Mouse (Mus musculus) urinary bladder, postnatal 25 days (tissue): ENCODE measurements around the gene Palm2.
"Not testable (repeated sequence)": the region's sequence is repeated elsewhere in the genome, so short reads cannot be mapped to it uniquely, and the experiment has no call there.

Source experiments
- DNase-seq: peaks from one replicate; pipeline ENCODE4 v3.0.0; 2022; ENCODE audit warnings: low spot score

The Palm2 gene

DNA sequence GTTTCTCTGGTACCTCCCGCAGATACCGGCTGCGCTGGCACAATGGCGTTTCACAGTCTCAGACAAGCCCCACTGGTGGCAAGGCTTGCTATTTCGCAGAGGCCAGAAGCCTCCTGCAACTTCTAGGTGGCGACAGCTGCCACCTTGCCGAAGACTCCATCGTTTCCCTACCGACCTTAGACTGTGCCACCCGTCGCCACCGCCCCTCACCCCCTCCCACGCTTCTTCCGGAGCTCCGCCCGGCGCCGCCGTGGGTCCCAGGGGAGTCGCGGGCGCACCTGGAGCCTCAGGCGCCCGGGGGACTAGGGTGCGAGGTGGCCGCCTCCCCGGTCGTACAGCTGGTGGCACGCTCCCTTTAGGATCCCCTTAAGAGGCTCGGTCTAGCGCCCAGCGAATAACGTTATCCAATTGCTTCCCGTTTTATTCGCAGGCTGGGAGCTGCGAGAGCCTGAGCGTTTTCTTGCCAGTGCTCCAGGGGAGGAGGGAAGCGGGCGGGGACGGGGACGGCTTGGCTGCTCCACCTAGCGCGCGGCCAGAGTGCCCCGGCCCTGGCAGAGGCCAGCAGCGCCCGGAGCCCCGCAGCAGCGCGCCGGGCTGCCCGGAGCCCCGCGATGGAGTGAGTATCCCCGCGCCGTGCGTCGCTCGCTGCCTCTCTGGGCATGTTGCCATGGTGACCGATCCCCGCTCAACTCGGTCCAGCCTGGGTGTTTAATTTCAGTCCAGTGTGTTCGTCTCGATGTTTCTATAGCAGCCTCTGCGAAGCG, at the start of gene Palm2:
Gene Palm2, plus strand, starts transcription at position 307 of the 764 bp plus-strand sequence.
- peak; percentile 33 for DNase-seq

DNA sequence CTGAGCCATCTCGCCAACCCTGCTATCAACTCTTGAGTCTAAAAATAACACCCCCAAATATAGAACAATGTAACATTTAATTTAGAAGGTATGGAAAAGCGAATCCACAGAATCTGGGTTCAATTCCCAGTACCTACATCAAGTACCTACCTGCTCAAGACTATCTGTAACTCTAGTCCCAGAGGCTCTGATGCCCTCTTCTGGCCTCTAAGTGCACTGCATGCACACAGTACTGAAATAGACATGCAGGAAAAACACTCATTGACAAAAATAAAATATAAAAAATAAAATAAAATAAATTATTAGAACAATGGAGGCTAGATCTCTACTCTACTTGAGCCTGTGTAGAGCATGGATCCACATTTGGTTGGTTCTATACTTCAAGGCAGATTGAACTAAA, 49.7 kb upstream of the Palm2 start:
- DNase-seq: no peak

DNA sequence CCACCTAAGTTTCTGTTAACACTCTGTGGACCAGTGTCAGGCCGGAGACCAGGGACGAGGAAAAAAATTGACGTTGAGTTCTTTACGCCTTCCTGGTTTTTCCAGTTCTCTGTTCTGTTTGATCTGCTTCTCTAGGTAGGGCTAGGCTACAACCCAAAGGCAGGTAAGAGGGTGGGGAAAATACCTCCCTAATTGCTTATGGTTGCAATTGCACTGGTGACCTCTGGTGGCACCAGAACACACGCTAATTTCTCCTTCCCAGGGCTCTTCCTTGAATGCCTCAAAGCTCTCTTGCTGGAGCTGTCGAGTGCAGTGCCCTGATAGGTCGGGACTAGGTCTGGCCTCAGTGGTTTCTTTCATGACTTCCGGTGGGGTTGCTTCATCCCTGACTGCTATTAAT, 42.9 kb upstream of the Palm2 start:
- DNase-seq: no peak

DNA sequence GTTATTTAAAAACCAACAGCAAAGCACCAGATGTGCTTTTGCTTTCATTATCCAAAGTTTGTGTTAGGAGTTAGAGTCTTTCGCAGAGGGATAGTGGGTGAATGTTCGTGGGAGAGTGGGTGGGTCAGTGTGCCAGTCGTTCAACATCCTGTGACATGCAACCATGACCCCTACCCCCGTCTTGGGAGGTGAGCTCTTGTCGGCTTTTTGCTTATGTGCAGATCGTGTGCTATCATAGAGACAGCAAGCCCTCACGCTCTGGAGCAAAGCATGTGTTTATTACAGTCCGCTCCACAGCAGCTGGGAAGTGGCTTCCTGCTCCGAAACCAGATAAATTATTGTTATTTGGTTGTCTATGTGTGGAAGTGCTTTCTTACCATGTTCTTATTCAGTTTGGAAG, 37.6 kb upstream of the Palm2 start:
- DNase-seq: no peak

DNA sequence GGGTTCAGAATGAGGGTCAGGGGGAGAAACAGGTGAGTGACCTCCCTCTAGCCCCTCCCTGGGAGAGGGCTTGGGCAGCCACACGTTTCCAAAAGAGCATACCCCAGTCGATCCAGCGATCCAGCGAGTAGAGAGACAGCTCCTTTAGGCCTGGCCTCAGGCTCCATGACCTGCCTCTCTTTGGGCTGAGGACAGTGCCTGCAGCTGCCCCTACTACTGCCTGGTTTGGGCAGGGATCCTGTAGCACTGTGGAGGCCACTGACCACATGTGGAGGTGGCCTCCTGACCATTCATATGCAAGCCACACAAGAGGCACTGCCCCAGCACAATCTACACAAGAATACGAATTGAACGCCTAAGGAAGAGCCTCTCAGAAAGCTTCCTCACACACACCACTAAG, 21.7 kb upstream of the Palm2 start:
- DNase-seq: not testable (repeated sequence)

DNA sequence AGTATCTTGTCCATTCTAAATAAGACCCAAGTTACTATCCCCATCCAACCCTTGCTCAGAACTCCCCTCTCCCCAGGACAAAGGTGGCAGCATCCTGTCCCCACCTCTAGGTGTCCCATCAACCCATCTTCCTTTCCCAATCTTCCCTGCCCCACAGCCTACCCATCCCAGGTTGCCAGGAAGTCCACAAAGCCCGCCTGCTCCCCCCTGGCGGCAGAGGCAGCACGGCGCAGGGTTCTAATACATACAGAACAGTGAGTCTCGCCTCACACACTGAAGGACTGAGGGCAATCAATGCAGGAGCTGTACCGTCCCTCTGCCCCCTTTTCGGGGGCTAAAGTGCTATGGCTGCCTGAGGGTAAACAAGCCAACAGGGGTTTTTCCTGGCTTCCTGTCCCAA, 21.0 kb upstream of the Palm2 start:
- no peak for DNase-seq

DNA sequence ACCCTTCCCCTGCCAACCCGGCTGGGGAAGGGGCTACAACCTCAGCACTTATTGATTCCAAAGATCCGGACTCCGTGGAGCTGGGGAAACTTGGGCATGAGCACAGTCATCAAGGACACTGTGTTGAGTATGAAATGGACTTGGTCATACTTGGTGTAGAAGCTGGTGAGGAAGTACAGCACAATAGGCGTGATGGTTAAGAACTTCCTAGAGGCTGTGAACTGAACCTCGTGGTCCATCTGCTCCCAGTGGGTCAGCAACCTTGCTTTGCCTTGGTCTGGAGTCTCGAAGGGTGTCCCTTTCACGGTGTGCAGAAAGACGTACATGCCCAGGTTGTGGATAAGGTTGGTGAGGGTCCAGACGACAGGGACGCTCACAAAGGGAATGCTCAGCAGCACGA, 20.4 kb upstream of the Palm2 start:
- not testable (repeated sequence) for DNase-seq

DNA sequence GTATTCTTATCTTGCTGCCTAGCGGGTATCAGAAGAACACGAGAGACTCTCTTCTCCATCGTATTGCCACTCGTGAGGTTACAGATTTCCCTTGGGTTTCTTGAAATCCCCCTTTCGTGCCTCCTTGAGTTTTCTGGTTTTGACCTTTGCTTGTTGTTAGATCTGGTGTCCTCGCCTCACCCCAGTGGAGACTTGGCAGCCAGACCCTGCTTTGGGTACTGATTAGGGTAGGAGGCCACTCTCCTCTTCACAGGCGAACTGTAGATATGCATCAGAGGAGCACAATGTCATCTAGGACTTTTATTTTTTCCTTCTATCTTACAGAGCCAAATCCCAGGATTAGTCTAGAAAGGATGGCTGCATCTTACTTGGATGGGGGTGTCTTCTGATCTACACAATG, 10.0 kb upstream of the Palm2 start:
- DNase-seq: no peak

DNA sequence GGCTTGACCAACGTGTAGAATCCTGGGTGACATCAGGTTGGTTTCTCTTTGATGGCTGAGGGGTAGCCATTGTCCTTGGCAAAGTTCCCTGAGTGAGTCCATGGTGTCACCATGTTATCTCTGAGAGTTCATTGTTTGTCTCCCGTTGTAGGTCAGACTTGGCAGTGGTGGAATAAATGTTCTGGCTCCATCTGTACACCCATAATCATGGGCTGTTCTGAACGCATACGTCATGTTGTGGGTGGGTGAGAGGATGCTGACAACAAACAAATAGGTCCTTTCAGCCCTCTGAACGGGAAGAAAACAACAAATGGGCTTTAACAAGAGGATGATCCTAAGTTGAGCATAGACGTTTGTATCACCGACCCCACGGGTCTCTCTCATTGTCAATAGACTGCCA, 5.7 kb upstream of the Palm2 start:
- DNase-seq: no peak

DNA sequence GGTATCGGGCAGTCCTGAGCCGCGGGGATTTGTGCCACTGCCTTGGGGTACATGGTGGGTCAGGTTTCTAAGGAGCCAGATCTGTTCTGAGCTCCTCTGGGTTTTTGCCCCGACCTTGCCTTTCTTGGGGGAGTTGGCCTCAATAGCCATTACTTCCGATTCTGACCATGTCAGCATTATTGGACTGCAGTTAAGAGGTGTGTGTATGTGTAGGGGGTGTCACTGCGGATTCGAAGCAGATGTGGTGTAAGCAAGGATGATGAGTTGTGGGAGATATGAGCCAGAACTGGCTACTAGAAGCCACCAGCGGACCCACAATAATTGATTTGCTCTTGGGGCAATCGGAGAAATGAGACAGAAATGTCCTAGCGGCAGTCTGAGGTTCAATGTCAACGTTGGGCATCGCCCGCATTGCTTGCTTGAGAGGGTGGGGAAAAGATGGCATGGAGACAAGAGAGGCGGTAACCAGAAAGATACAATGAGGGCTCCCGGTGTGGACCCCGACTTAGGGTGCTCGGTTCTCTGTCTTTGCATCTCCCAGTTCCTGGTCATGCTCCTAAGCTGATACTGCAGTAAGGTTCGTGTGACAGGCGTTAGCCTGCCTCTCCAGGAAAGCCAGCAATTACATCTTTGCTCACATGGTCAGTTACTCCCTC, 786 bp downstream of the Palm2 start:
- no peak for DNase-seq

DNA sequence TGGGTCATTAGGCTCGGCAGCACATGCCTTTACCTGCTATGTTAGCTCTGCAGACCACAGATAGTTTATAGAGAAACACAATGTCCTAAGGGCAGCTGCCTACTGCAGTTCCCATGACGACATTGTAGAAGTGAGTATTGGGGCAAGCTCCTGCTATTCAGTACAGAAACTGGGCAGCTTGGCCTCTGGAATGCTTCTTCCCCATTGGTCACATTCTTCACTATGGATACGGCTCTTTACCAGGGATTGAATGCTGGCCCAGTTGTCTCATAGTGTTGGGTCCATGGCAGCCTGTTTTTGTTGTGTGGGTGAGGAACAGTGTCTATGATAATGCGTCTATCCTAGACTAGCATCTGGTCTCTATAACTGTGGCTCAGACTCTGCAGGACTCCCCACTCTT, 2.2 kb downstream of the Palm2 start:
- DNase-seq: no peak

DNA sequence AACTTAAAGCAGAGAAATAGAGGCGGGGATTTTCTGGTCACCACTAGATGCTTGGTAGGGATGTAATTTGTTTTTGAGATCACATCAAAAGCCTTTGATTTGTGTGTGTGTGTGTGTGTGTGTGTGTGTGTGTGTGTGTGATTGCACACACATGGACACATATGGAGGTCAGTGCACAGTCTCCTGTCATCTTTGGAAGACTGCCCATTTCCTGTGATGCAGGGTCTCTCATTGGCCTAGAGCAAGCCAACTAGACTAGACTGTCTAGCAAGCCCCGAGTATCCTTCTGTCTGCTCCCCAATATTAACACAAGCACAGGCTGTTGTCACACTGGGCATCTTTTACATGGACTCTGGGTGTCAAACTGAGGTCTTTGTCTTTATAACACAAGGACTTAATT, 12.0 kb downstream of the Palm2 start:
- no peak for DNase-seq

DNA sequence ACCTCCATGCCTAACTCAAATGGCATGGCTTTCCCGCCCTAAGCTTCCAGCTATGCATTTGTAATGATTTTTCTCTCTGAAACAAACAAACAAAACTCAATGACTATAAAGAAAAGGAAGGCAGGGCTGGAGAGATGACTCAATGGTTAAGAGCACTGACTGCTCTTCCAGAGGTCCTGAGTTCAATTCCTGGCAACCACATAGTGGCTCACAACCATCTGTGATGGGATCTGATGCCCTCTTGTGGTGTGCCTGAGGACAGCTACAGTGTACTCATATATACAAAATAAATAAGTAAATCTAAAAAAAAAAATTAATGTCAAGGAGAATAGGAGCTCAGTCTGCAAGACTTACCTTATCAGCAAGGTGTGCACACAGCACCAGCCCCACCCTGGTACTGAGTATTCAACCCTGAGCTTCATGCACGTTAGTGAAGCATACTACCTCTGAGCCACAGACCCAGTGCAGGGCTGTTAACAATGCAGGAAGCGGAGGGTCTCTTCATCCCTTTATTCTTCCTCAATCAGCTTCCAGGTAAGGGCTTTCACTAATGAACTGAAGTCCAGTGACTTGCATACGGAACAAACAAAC, 12.9 kb downstream of the Palm2 start:
- DNase-seq: no peak

DNA sequence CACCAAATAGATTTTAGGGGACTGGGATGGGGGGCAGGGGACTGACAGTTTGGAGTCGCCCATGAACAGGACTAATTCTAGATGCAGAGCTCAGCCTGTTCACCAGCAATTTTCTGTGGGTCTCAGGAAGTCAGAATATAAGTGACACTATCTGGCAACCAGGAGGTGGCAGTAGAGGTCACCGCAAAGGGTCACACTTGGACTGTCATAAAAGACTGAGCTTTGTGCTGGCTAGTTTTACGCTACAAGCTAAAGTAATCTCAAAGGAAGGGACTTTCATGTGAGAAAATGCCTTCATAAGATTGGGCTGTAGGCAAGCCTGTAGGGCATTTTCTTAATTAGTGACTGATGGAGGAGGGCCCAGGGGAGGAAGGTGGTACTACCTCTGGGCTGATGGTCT, 17.8 kb downstream of the Palm2 start:
- peak; percentile 31 for DNase-seq

DNA sequence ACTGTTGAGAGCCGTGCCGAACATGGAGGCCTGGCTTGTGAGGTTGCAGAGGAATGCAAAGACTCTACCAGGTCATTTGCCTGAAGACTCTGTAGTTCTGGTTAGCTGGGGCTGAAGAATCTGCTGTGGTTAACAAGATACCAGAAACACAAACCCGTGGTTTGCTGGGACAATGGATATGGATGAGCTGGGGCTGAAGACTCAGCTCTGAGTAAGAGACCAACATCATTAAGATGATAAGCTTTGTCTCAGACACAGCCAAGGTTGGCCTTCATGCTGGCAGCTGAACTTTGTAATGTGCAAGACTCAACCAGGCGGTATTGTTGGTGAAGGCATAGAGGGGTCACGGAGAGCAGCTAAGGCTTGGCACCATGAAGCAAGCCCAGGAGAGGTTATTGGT, 18.6 kb downstream of the Palm2 start:
- no peak for DNase-seq

DNA sequence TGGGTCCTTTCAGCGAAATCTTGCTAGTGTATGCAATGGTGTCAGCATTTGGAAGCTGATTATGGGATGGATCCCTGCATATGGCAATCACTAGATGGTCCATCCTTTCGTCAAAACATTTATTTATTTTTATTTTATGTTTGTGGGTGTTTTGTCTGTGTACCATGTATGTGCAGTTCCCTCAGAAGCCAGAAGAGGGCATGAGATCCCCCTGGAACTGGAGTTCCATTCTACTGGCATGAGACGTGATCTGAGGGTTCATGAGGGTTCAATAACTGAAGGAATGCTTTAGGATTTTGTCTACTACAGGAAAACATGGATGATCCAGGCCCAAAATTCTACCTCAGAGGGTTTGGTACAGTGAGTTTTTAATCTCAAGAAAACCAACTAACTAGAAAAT, 28.3 kb downstream of the Palm2 start:
- DNase-seq: peak; percentile 6

DNA sequence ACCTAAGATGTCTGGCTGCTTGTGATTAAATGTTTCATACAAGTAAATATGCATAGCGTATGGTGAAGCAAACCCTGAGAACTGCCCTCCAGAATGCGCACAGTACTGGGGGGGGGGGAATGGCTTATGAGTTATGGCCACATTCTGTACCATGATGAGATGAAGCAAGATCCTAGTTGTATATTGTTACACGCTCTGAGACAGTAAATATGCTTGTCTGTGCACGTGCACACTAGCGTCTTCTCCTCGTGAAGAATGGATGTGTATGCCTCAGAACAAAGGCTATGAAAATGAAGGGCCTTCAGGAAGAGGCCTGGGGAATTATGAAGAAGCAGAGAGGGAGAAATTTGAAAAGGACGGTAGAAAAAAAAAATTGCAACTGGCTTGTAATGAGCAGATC, 48.4 kb downstream of the Palm2 start:
- no peak for DNase-seq

DNA sequence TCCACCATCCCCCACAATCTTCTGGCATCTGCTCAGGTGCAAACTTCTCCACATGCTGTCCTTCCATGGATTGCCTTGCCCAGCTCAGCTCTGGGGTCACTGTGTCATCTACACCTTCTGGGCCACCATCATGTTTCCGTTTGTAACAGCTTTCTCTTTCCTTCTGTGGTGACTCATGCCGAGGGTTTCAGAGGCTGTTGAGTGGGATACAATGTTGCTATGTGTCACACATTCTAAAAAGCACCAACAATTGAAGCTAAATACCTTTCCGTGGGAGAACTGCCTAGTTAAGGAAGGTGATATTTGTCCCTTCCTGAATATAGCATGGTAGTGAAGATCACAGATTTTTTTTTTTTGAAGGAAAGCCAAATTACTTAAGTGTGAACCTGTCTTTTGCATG, 52.3 kb downstream of the Palm2 start:
- no peak for DNase-seq

DNA sequence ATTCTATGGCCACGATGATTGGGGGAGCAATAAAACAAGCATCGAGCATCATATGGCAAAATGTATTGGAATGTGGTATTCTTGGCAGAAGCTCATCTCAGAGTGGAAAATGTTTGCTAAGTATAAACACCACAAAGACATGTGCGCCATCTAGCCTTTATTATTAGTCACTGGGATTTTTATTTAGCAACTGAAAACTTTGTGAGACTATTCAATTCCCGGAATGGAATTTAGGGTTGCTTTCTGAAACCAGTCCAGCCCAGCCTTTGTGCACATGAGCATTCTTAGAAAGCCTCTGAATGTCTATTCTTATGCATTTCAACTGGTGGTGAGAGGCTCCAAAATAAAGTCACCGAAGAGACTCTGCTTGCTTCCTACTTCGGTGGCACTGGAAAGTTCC, 55.8 kb downstream of the Palm2 start:
- DNase-seq: no peak

DNA sequence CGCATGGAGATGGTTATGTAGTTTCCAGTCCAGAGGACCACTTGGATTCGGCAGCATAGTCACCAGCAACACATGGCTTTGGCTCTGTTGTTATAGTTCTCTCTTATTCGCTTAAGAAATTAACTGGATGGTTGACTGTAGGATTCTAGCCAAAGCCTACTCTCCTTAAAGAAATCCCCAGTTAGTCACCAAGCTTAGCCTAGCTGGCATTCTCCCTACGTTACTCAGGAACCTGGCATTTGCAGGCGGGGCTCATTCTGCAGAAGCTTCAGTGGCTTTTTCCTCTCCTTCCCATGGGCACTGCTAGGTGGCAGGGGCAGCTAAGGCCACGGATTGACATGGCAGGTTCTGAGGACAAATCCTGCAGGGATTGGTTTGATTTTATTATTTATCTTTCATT, 70.7 kb downstream of the Palm2 start:
- DNase-seq: no peak

DNA sequence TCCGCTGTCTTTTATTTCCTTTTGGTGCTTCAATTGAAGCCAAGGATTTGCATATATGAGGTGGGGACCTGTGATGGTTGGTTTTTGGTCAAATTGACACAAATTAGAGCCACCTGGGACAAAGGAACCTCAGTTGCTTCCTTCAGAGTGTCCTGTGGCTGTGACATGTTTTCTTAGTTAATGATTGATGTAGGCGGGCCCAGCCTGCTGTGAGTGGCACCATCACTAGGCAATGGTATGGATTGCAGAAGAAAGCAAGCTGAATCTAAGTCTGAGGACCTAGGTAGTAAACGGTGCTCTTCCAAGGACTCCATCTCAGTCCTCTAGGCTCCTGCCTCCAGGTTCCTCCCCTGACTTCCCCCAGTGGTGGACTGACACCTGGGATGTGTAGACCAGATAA, 76.5 kb downstream of the Palm2 start:
- no peak for DNase-seq

DNA sequence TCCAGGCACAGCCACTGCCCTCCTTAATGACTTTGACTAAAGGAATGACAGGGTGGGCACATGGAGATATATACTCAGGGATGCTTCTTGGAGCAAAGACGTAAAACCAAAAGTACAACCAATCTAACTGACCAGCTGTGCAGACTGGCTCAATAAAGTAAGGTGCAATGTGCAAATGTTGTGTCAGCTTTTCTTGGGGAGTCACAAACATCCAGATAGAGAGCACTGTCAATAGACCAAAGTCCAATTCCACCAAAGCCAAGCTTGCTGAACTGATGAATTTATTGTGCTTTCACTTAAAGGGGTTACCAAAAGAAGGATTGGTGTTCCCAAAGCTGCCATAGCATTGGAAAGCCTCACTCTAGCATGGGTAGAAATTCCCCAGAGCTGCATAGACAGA, 77.7 kb downstream of the Palm2 start:
- DNase-seq: no peak

DNA sequence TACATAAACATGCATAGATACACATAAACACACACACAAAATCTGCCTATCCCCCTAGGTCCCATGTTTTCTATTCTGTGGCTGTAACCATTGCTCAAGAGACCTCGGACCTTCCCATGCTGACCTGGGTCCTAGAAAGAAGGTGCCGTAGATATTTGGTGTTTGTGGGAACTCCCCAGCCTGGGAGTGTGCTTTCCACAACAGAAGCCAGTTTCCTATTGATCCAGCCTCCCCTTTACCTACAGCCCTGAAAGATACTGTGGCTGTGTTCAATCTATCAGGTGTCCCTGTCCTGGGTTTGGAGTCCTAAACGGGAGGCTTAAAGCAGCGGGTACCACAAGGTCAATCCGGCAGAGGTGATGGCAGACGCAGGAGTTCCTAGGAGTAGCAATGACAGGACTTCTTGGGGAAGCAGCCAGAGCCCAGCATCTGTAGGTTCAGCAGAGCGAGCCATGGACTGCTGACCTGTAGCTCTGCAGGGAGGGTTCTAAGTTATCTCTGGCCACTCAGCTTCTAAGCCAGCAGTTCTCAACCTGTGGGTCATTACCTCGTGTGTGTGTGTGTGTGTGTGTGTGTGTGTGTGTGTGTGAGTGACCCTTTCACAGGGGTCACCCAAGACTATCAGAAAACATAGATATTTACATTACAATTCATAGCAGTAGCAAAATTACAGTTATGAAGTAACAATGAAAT, 79.3 kb downstream of the Palm2 start:
- no peak for DNase-seq
